Mouse (Mus musculus) hindbrain, embryonic 11.5 days (tissue): ENCODE measurements around the gene Pmis2. TPM values are rescaled to one million over a fixed set of nuclear protein-coding genes. Genes with fewer than 3 reads are reported as not detected.

Experiments
- ATAC-seq: fragments of 200-750 bp; cut with Nextera tagmentation; 2 replicates; pipeline ENCODE4 v1.8.0; 2017; ENCODE audit warnings: mild to moderate bottlenecking, moderate TSS enrichment, moderate library complexity; ENCODE audit not compliant: low FRiP score
- DNase-seq: peaks from one replicate; pipeline ENCODE4 v3.0.0-alpha.2; 2015; ENCODE audit warnings: low spot score
- H3K27ac ChIP-seq: fragments of 300-500 bp; sonication (generic); 2 replicates; pipeline ENCODE4 v1.5.1; 2014; ENCODE audit warnings: mild to moderate bottlenecking, low read depth, low read length
- H3K27me3 ChIP-seq: fragments of 300-500 bp; sonication (generic); 2 replicates; pipeline ENCODE4 v1.6.1; 2014; ENCODE audit warnings: mild to moderate bottlenecking, low read length, moderate library complexity, mixed read lengths; ENCODE audit not compliant: control insufficient read depth, insufficient read depth
- H3K36me3 ChIP-seq: fragments of 300-500 bp; sonication (generic); 2 replicates; pipeline ENCODE4 v1.6.1; 2014; ENCODE audit warnings: mild to moderate bottlenecking, low read length, moderate library complexity, mixed read lengths; ENCODE audit not compliant: control insufficient read depth, insufficient read depth
- H3K4me1 ChIP-seq: fragments of 300-500 bp; sonication (generic); replicated peaks from 2 replicates; pipeline ENCODE4 v1.6.1; 2014; ENCODE audit warnings: low read length, mixed read lengths; ENCODE audit not compliant: control insufficient read depth, insufficient read depth
- H3K4me2 ChIP-seq: fragments of 300-500 bp; sonication (generic); replicated peaks from 2 replicates; pipeline ENCODE4 v1.6.1; 2014; ENCODE audit warnings: mild to moderate bottlenecking, low read depth, low read length
- H3K4me3 ChIP-seq: fragments of 300-500 bp; sonication (generic); 2 replicates; pipeline ENCODE4 v1.5.1; 2014; ENCODE audit warnings: low read depth, low read length
- H3K9ac ChIP-seq: fragments of 300-500 bp; sonication (generic); 2 replicates; pipeline ENCODE4 v1.6.1; 2014; ENCODE audit warnings: low read depth, low read length
- H3K9me3 ChIP-seq: fragments of 300-500 bp; sonication (generic); 2 replicates; pipeline ENCODE4 v1.6.1; 2016; ENCODE audit warnings: low read length; ENCODE audit not compliant: control insufficient read depth
- WGBS: fragments of 180-500 bp; shearing (Covaris S2); extraction: QIAGEN DNeasy Blood & Tissue Kit; methylation state at CpG from one replicate; pipeline ENCODE4 v1.1.7; 2014; 5-methylcytosine and 5-hydroxymethylcytosine counted together
- polyA plus RNA-seq: library from polyadenylated mRNA; unstranded; fragments of >200 nt; fragmentation: Nextera tagmentation; extraction: Ambion mirVana; gene quantifications from 2 replicates; pipeline ENCODE4 v1.2.1, GENCODE M21; 2014

Pmis2 gene
- polyA plus RNA-seq = not detected in 2 replicates

GRCm38 (mm10) chr7:30671480-30671879 lies at the start of gene Pmis2:
TSS of gene Pmis2 (minus strand) at chr7:30671605.
- Histone ChIP-seq H3K4me1 (no peaks in the 10 kb centered on the region), H3K27ac (no peak within 1 kb of the TSS), H3K4me3 (no peak within 1 kb of the TSS), H3K9me3 (no peaks in the 10 kb centered on the region), H3K27me3 (no peaks in the 10 kb centered on the region), H3K4me2 (no peak within 1 kb of the TSS), H3K9ac (no peak within 1 kb of the TSS), H3K36me3 (no peaks in the 10 kb centered on the region)
- ATAC-seq (no peak), DNase-seq (no peak)
- 68% methylated on average over 9 of the region's 9 CpGs for WGBS

- ATAC-seq (no peak), DNase-seq (no peak)
- Histone ChIP-seq H3K4me3 (no peak overlapping the region), H3K27me3 (peaks cover 9% of the 10 kb centered on the region), H3K4me2 (no peak overlapping the region), H3K9me3 (no peaks in the 10 kb centered on the region), H3K27ac (no peak overlapping the region), H3K36me3 (no peaks in the 10 kb centered on the region), H3K9ac (no peak overlapping the region), H3K4me1 (peaks cover 4% of the 10 kb centered on the region; the same call in 1 of the 2 replicates)
- 90% methylated on average over 5 of the region's 5 CpGs for WGBS
Measured at GRCm38 (mm10) chr7:30719669-30720068, 48.3 kb upstream of the Pmis2 start.

GRCm38 (mm10) chr7:30717716-30718046 lies 46.3 kb upstream of the Pmis2 start:
- no peaks in the 10 kb centered on the region for H3K36me3 ChIP-seq
- H3K27me3 ChIP-seq = peaks cover 9% of the 10 kb centered on the region
- peak overlapping the region; percentile 53 for H3K4me2 ChIP-seq
- 0 out of 2 replicates have a peak overlapping the region, but pooled peaks have one; percentile 19 for H3K9ac ChIP-seq
- peak overlapping the region; percentile 28 for H3K4me3 ChIP-seq
- H3K9me3 ChIP-seq = no peaks in the 10 kb centered on the region
- H3K27ac ChIP-seq = no peak overlapping the region
- H3K4me1 ChIP-seq = peaks cover 4% of the 10 kb centered on the region; the same call in 1 of the 2 replicates
- DNase-seq (no peak), ATAC-seq (peak; percentile 68; the same call in 1 of the 2 replicates)
- WGBS = 13% methylated on average over 14 of the region's 14 CpGs

GRCm38 (mm10) chr7:30717006-30717715 lies 45.8 kb upstream of the Pmis2 start:
- H3K27ac ChIP-seq = no peak overlapping the region
- H3K36me3 ChIP-seq = no peaks in the 10 kb centered on the region
- H3K9ac ChIP-seq = 0 out of 2 replicates have a peak overlapping the region, but pooled peaks have one; percentile 19
- peak overlapping the region; percentile 53 for H3K4me2 ChIP-seq
- ATAC-seq (peak; percentile 94), DNase-seq (peak; percentile 89)
- H3K4me1 ChIP-seq = peaks cover 4% of the 10 kb centered on the region; the same call in 1 of the 2 replicates
- 3% methylated on average over 43 of the region's 43 CpGs for WGBS
- H3K27me3 ChIP-seq = peaks cover 9% of the 10 kb centered on the region
- peak overlapping the region; percentile 28 for H3K4me3 ChIP-seq
- no peaks in the 10 kb centered on the region for H3K9me3 ChIP-seq

GRCm38 (mm10) chr7:30711942-30712341 lies 40.5 kb upstream of the Pmis2 start, which contains the start of gene Atp4a:
TSS of gene Atp4a (plus strand) at chr7:30712209.
- Histone ChIP-seq H3K4me1 (no peaks in the 10 kb centered on the region), H3K27me3 (peaks cover 6% of the 10 kb centered on the region), H3K9ac (no peak within 1 kb of the TSS), H3K4me2 (no peak within 1 kb of the TSS), H3K27ac (no peak within 1 kb of the TSS), H3K9me3 (no peaks in the 10 kb centered on the region), H3K36me3 (no peaks in the 10 kb centered on the region), H3K4me3 (no peak within 1 kb of the TSS)
- ATAC-seq = no peak
- WGBS = 77% methylated on average over 3 of the region's 3 CpGs
- no peak for DNase-seq

- Histone ChIP-seq H3K9me3 (no peaks in the 10 kb centered on the region), H3K27ac (no peak overlapping the region), H3K36me3 (no peaks in the 10 kb centered on the region), H3K27me3 (no peaks in the 10 kb centered on the region), H3K4me2 (no peak overlapping the region), H3K9ac (no peak overlapping the region), H3K4me3 (no peak overlapping the region), H3K4me1 (no peaks in the 10 kb centered on the region)
- ATAC-seq (no peak), DNase-seq (no peak)
- WGBS = 88% methylated on average over 1 of the region's 1 CpGs
Measured at GRCm38 (mm10) chr7:30707441-30707840, 36.0 kb upstream of the Pmis2 start.

GRCm38 (mm10) chr7:30706214-30706882 lies 34.9 kb upstream of the Pmis2 start:
- no peak overlapping the region for H3K9ac ChIP-seq
- DNase-seq = no peak
- H3K4me3 ChIP-seq = no peak overlapping the region
- H3K27ac ChIP-seq = no peak overlapping the region
- no peak for ATAC-seq
- H3K27me3 ChIP-seq = no peaks in the 10 kb centered on the region
- no peaks in the 10 kb centered on the region for H3K36me3 ChIP-seq
- H3K9me3 ChIP-seq = no peaks in the 10 kb centered on the region
- 81% methylated on average over 8 of the region's 8 CpGs for WGBS
- no peaks in the 10 kb centered on the region for H3K4me1 ChIP-seq
- no peak overlapping the region for H3K4me2 ChIP-seq

- Histone ChIP-seq H3K27ac (no peak within 1 kb of the TSS), H3K9ac (no peak within 1 kb of the TSS), H3K4me3 (no peak within 1 kb of the TSS), H3K36me3 (no peaks in the 10 kb centered on the region), H3K27me3 (no peaks in the 10 kb centered on the region), H3K4me1 (no peaks in the 10 kb centered on the region), H3K4me2 (no peak within 1 kb of the TSS), H3K9me3 (no peaks in the 10 kb centered on the region)
- peak; percentile 15 for DNase-seq
- ATAC-seq = no peak
- WGBS = 41% methylated on average over 9 of the region's 9 CpGs
Measured at GRCm38 (mm10) chr7:30698589-30698988, 27.2 kb upstream of the Pmis2 start, which contains the start of gene 2200002J24Rik. TSS of gene 2200002J24Rik (plus strand) at chr7:30698926.
